Mouse (Mus musculus): ENCODE measurements around the gene Kctd3. TPM values are rescaled to one million over a fixed set of nuclear protein-coding genes. Genes with fewer than 3 reads are reported as not detected.

The Kctd3 gene
- polyA plus RNA-seq (2012; rRNA removed) = 25.4 and 40.9 TPM in 2 replicates

GRCm38 (mm10) chr1:189007239-189007979 is at the start of gene Kctd3:
Gene Kctd3 (minus strand): TSS chr1:189007841.
- peak within 1 kb of the TSS; percentile 92 for H3K4me3 ChIP-seq (ENCODE audit: extremely low read depth, insufficient read depth, insufficient read length)
- H3K27ac ChIP-seq (ENCODE audit: insufficient read depth, low read length) = no peak within 1 kb of the TSS
- no peaks in the 10 kb centered on the region for H3K36me3 ChIP-seq (ENCODE audit: control insufficient read depth, insufficient read depth, low read length)
- under 1% methylated on average over 73 of the region's 74 CpGs for WGBS
- H3K27me3 ChIP-seq (ENCODE audit: control insufficient read depth, insufficient read depth, low read length) = no peaks in the 10 kb centered on the region
- TF ChIP-seq POLR2A (IDR thresholded peaks at IDR 0.05; ENCODE audit: low read depth, low read length) = peak; percentile 44
- TF ChIP-seq CTCF (IDR thresholded peaks at IDR 0.05; ENCODE audit: extremely low read depth, insufficient read depth, insufficient read length, insufficient replicate concordance) = no peak
- H3K4me1 ChIP-seq (ENCODE audit: control insufficient read depth, insufficient read depth, insufficient read length) = peaks cover 7% of the 10 kb centered on the region; the same call in 1 of the 2 replicates
- DNase-seq (ENCODE audit: low read depth in 1 of 2, low spot score in 2 of 2) = peak; percentile 84 to 96

- WGBS = 63% methylated on average over 4 of the region's 4 CpGs
- no peaks in the 10 kb centered on the region for H3K27me3 ChIP-seq (ENCODE audit: control insufficient read depth, insufficient read depth, low read length)
- TF ChIP-seq POLR2A (IDR thresholded peaks at IDR 0.05; ENCODE audit: low read depth, low read length) (no peak), CTCF (IDR thresholded peaks at IDR 0.05; ENCODE audit: extremely low read depth, insufficient read depth, insufficient read length, insufficient replicate concordance) (no peak)
- DNase-seq (ENCODE audit: low read depth in 1 of 2, low spot score in 2 of 2) = no peak
- no peaks in the 10 kb centered on the region for H3K4me1 ChIP-seq (ENCODE audit: control insufficient read depth, insufficient read depth, insufficient read length)
- no peaks in the 10 kb centered on the region for H3K36me3 ChIP-seq (ENCODE audit: control insufficient read depth, insufficient read depth, low read length)
- H3K4me3 ChIP-seq (ENCODE audit: extremely low read depth, insufficient read depth, insufficient read length) = no peak overlapping the region
- no peak overlapping the region for H3K27ac ChIP-seq (ENCODE audit: insufficient read depth, low read length)
Observed at GRCm38 (mm10) chr1:189057425-189057824, 49.8 kb upstream of the Kctd3 start.

- H3K4me1 ChIP-seq (ENCODE audit: control insufficient read depth, insufficient read depth, insufficient read length) = no peaks in the 10 kb centered on the region
- H3K4me3 ChIP-seq (ENCODE audit: extremely low read depth, insufficient read depth, insufficient read length) = no peak overlapping the region
- no peak overlapping the region for H3K27ac ChIP-seq (ENCODE audit: insufficient read depth, low read length)
- DNase-seq (ENCODE audit: low read depth in 1 of 2, low spot score in 2 of 2) = no peak
- 79% methylated on average over 2 of the region's 2 CpGs for WGBS
- no peaks in the 10 kb centered on the region for H3K27me3 ChIP-seq (ENCODE audit: control insufficient read depth, insufficient read depth, low read length)
- H3K36me3 ChIP-seq (ENCODE audit: control insufficient read depth, insufficient read depth, low read length) = no peaks in the 10 kb centered on the region
- TF ChIP-seq CTCF (IDR thresholded peaks at IDR 0.05; ENCODE audit: extremely low read depth, insufficient read depth, insufficient read length, insufficient replicate concordance) (no peak), POLR2A (IDR thresholded peaks at IDR 0.05; ENCODE audit: low read depth, low read length) (no peak)
Observed at GRCm38 (mm10) chr1:189055933-189056332, 48.3 kb upstream of the Kctd3 start.

- WGBS = 83% methylated on average over 8 of the region's 8 CpGs
- no peak overlapping the region for H3K4me3 ChIP-seq (ENCODE audit: extremely low read depth, insufficient read depth, insufficient read length)
- H3K27me3 ChIP-seq (ENCODE audit: control insufficient read depth, insufficient read depth, low read length) = no peaks in the 10 kb centered on the region
- H3K36me3 ChIP-seq (ENCODE audit: control insufficient read depth, insufficient read depth, low read length) = no peaks in the 10 kb centered on the region
- no peaks in the 10 kb centered on the region for H3K4me1 ChIP-seq (ENCODE audit: control insufficient read depth, insufficient read depth, insufficient read length)
- no peak overlapping the region for H3K27ac ChIP-seq (ENCODE audit: insufficient read depth, low read length)
- TF ChIP-seq CTCF (IDR thresholded peaks at IDR 0.05; ENCODE audit: extremely low read depth, insufficient read depth, insufficient read length, insufficient replicate concordance) = no peak
- no peak for DNase-seq (ENCODE audit: low read depth in 1 of 2, low spot score in 2 of 2)
Observed at GRCm38 (mm10) chr1:189054941-189055551, 47.4 kb upstream of the Kctd3 start.

GRCm38 (mm10) chr1:189054191-189054590 is 46.5 kb upstream of the Kctd3 start:
- Histone ChIP-seq H3K27me3 (ENCODE audit: control insufficient read depth, insufficient read depth, low read length) (no peaks in the 10 kb centered on the region), H3K36me3 (ENCODE audit: control insufficient read depth, insufficient read depth, low read length) (no peaks in the 10 kb centered on the region), H3K4me1 (ENCODE audit: control insufficient read depth, insufficient read depth, insufficient read length) (no peaks in the 10 kb centered on the region), H3K4me3 (ENCODE audit: extremely low read depth, insufficient read depth, insufficient read length) (no peak overlapping the region), H3K27ac (ENCODE audit: insufficient read depth, low read length) (no peak overlapping the region)
- no peak for TF ChIP-seq POLR2A (IDR thresholded peaks at IDR 0.05; ENCODE audit: low read depth, low read length)
- TF ChIP-seq CTCF (IDR thresholded peaks at IDR 0.05; ENCODE audit: extremely low read depth, insufficient read depth, insufficient read length, insufficient replicate concordance) = no peak
- DNase-seq (ENCODE audit: low read depth in 1 of 2, low spot score in 2 of 2) = peak; percentile 8 to 38
- 7% methylated on average over 5 of the region's 5 CpGs for WGBS

- Histone ChIP-seq H3K27me3 (ENCODE audit: control insufficient read depth, insufficient read depth, low read length) (no peaks in the 10 kb centered on the region), H3K4me1 (ENCODE audit: control insufficient read depth, insufficient read depth, insufficient read length) (no peaks in the 10 kb centered on the region), H3K27ac (ENCODE audit: insufficient read depth, low read length) (no peak overlapping the region), H3K36me3 (ENCODE audit: control insufficient read depth, insufficient read depth, low read length) (no peaks in the 10 kb centered on the region), H3K4me3 (ENCODE audit: extremely low read depth, insufficient read depth, insufficient read length) (no peak overlapping the region)
- TF ChIP-seq CTCF (IDR thresholded peaks at IDR 0.05; ENCODE audit: extremely low read depth, insufficient read depth, insufficient read length, insufficient replicate concordance) (no peak), POLR2A (IDR thresholded peaks at IDR 0.05; ENCODE audit: low read depth, low read length) (no peak)
- 89% methylated on average over 4 of the region's 4 CpGs for WGBS
- no peak for DNase-seq (ENCODE audit: low read depth in 1 of 2, low spot score in 2 of 2)
Observed at GRCm38 (mm10) chr1:189052189-189052588, 44.5 kb upstream of the Kctd3 start.

GRCm38 (mm10) chr1:189050122-189050521 is 42.5 kb upstream of the Kctd3 start:
- no peak overlapping the region for H3K27ac ChIP-seq (ENCODE audit: insufficient read depth, low read length)
- no peaks in the 10 kb centered on the region for H3K27me3 ChIP-seq (ENCODE audit: control insufficient read depth, insufficient read depth, low read length)
- TF ChIP-seq CTCF (IDR thresholded peaks at IDR 0.05; ENCODE audit: extremely low read depth, insufficient read depth, insufficient read length, insufficient replicate concordance) = no peak
- TF ChIP-seq POLR2A (IDR thresholded peaks at IDR 0.05; ENCODE audit: low read depth, low read length) = no peak

More at GRCm38 (mm10) chr1:189050122-189050521, 42.5 kb upstream of the Kctd3 start:
- Histone ChIP-seq H3K4me3 (ENCODE audit: extremely low read depth, insufficient read depth, insufficient read length) (no peak overlapping the region), H3K36me3 (ENCODE audit: control insufficient read depth, insufficient read depth, low read length) (no peaks in the 10 kb centered on the region), H3K4me1 (ENCODE audit: control insufficient read depth, insufficient read depth, insufficient read length) (no peaks in the 10 kb centered on the region)
- WGBS = 65% methylated on average over 3 of the region's 3 CpGs
- DNase-seq (ENCODE audit: low read depth in 1 of 2, low spot score in 2 of 2) = no peak
